Mouse (Mus musculus): ENCODE data around the gene Optc.

Optc gene

GRCm38 (mm10) chr1:133907949-133908658, at the start of gene Optc:
TSS of gene Optc (minus strand) at chr1:133907999.
- in situ Hi-C loops (cut with MboI, MseI) = no loop called here

- in situ Hi-C loops (cut with MboI, MseI) = no loop called here
Measured at GRCm38 (mm10) chr1:133954009-133954408, 46.2 kb upstream of the Optc start.

- in situ Hi-C loops (cut with MboI, MseI) = no loop called here
Measured at GRCm38 (mm10) chr1:133953261-133953742, 45.5 kb upstream of the Optc start.

- in situ Hi-C loops (cut with MboI, MseI) = no loop called here
Measured at GRCm38 (mm10) chr1:133951598-133951997, 43.8 kb upstream of the Optc start.

- in situ Hi-C loops (cut with MboI, MseI) = no loop called here
Measured at GRCm38 (mm10) chr1:133950061-133950782, 42.4 kb upstream of the Optc start.

GRCm38 (mm10) chr1:133945106-133945505, 37.3 kb upstream of the Optc start:
- in situ Hi-C loops (cut with MboI, MseI) = no loop called here

GRCm38 (mm10) chr1:133941904-133942303, 34.1 kb upstream of the Optc start:
- in situ Hi-C loops (cut with MboI, MseI) = no loop called here

- in situ Hi-C loops (cut with MboI, MseI) = no loop called here
Measured at GRCm38 (mm10) chr1:133941158-133941860, 33.5 kb upstream of the Optc start.

GRCm38 (mm10) chr1:133940481-133941092, 32.8 kb upstream of the Optc start:
- in situ Hi-C loops (cut with MboI, MseI) = no loop called here

- in situ Hi-C loops (cut with MboI, MseI) = no loop called here
Measured at GRCm38 (mm10) chr1:133939708-133940107, 31.9 kb upstream of the Optc start.

- in situ Hi-C loops (cut with MboI, MseI) = no loop called here
Measured at GRCm38 (mm10) chr1:133936169-133936568, 28.4 kb upstream of the Optc start.

GRCm38 (mm10) chr1:133934354-133934963, 26.7 kb upstream of the Optc start:
- in situ Hi-C loops (cut with MboI, MseI) = no loop called here

- in situ Hi-C loops (cut with MboI, MseI) = no loop called here
Measured at GRCm38 (mm10) chr1:133933301-133934195, 25.7 kb upstream of the Optc start.

- in situ Hi-C loops (cut with MboI, MseI) = no loop called here
Measured at GRCm38 (mm10) chr1:133929980-133930379, 22.2 kb upstream of the Optc start.

- in situ Hi-C loops (cut with MboI, MseI) = no loop called here
Measured at GRCm38 (mm10) chr1:133925223-133925622, 17.4 kb upstream of the Optc start.

- in situ Hi-C loops (cut with MboI, MseI) = no loop called here
Measured at GRCm38 (mm10) chr1:133924141-133924875, 16.5 kb upstream of the Optc start.

GRCm38 (mm10) chr1:133923071-133923470, 15.3 kb upstream of the Optc start:
- in situ Hi-C loops (cut with MboI, MseI) = no loop called here

GRCm38 (mm10) chr1:133921304-133921751, 13.5 kb upstream of the Optc start, which contains the start of gene Prelp:
TSS of gene Prelp (minus strand) at chr1:133921414.
- in situ Hi-C loops (cut with MboI, MseI) = no loop called here

- in situ Hi-C loops (cut with MboI, MseI) = no loop called here
Measured at GRCm38 (mm10) chr1:133920876-133921275, 13.1 kb upstream of the Optc start.

GRCm38 (mm10) chr1:133920401-133920800, 12.6 kb upstream of the Optc start:
- in situ Hi-C loops (cut with MboI, MseI) = no loop called here
